Mouse (Mus musculus) thymus, postnatal 10 days (tissue): ENCODE data around the gene Gm21244.
"Not testable (repeated sequence)": the region's sequence is repeated elsewhere in the genome, so short reads cannot be mapped to it uniquely, and the experiment has no call there.

Source experiments
- DNase-seq, 2 experiments: peaks; one replicate each; pipeline ENCODE4 v3.0.0; 2021; ENCODE audit warnings: low spot score in 2 of 2

Gene Gm21244

GRCm38 (mm10) chrY:7169193-7169592, at the start of gene Gm21244:
Gm21244 (minus strand) TSS chrY:7169293.
- not testable (repeated sequence) for DNase-seq
